Mouse (Mus musculus) liver, adult 2 months (tissue): ENCODE results near the gene Tnnt3. TPM values are rescaled to one million over a fixed set of nuclear protein-coding genes. Genes with fewer than 3 reads are reported as not detected.

ENCODE experiments used
- DNase-seq: peaks from one replicate; pipeline ENCODE4 v3.0.0-alpha.2; 2011; ENCODE audit warnings: low read depth, low spot score; ENCODE audit errors: extremely low read depth
- H3K27ac ChIP-seq: fragments of 200-500 bp; replicated peaks from 2 replicates; pipeline ENCODE4 v1.5.1; 2012; ENCODE audit warnings: low read depth, mild to moderate bottlenecking, control low read depth, inconsistent platforms, low read length; ENCODE audit not compliant: insufficient read depth
- H3K27me3 ChIP-seq: fragments of 200-500 bp; 2 replicates; pipeline ENCODE4 v1.6.1; 2012; ENCODE audit warnings: mild to moderate bottlenecking, moderate library complexity, low read length, inconsistent platforms; ENCODE audit not compliant: control insufficient read depth, insufficient read depth
- H3K36me3 ChIP-seq: fragments of 200-500 bp; 2 replicates; pipeline ENCODE4 v1.6.1; 2012; ENCODE audit warnings: low read length, inconsistent platforms; ENCODE audit not compliant: control insufficient read depth, insufficient read depth
- H3K4me1 ChIP-seq: fragments of 200-500 bp; 2 replicates; pipeline ENCODE4 v1.6.1; 2011; ENCODE audit warnings: low read length; ENCODE audit not compliant: control insufficient read depth, insufficient read depth
- H3K4me3 ChIP-seq: fragments of 200-500 bp; 2 replicates; pipeline ENCODE4 v1.5.1; 2011; ENCODE audit warnings: low read depth, mild to moderate bottlenecking, control low read depth, low read length, moderate library complexity; ENCODE audit not compliant: insufficient read depth
- H3K79me2 ChIP-seq: fragments of 200-500 bp; 2 replicates; pipeline ENCODE4 v1.6.1; 2012; ENCODE audit warnings: inconsistent platforms, mild to moderate bottlenecking, low read length, moderate library complexity; ENCODE audit not compliant: control insufficient read depth, insufficient read depth
- H3K9ac ChIP-seq: fragments of 200-500 bp; 2 replicates; pipeline ENCODE4 v1.6.1; 2012; ENCODE audit warnings: low read depth, mild to moderate bottlenecking, control low read depth, inconsistent platforms, low read length
- CTCF ChIP-seq: fragments of 200-500 bp; IDR thresholded peaks from 2 replicates; pipeline ENCODE4 v1.5.1; 2011; ENCODE audit warnings: low read depth, low read length, control low read depth
- POLR2A ChIP-seq: fragments of 200-500 bp; IDR thresholded peaks from 2 replicates; pipeline ENCODE4 v1.6.1; 2011; ENCODE audit warnings: low read length, control low read depth; ENCODE audit not compliant: insufficient read depth; ENCODE audit errors: extremely low read depth
- WGBS: fragments of 180-500 bp; shearing (Covaris S2); methylation state at CpG from one replicate; pipeline ENCODE4 v1.1.7; 2018; 5-methylcytosine and 5-hydroxymethylcytosine counted together
- polyA plus RNA-seq: library from polyadenylated mRNA; depleted of rRNA; stranded (reverse); fragments of >200 nt; gene quantifications from 2 replicates; pipeline ENCODE4 v1.2.3, GENCODE M21; 2012
- total RNA-seq: library from RNA; depleted of rRNA; stranded (reverse); fragments of >200 nt; gene quantifications from 2 replicates; pipeline ENCODE4 v1.2.3, GENCODE M21; 2014

Gene Tnnt3
- total and polyA plus RNA-seq, 2 experiments = 6.4 TPM; not detected in 1

- no peaks in the 10 kb centered on the region for H3K79me2 ChIP-seq
- H3K27me3 ChIP-seq = no peaks in the 10 kb centered on the region
- H3K4me3 ChIP-seq = no peak overlapping the region
- WGBS = 86% methylated on average over 4 of the region's 4 CpGs
- H3K9ac ChIP-seq = no peak overlapping the region
- H3K27ac ChIP-seq = no peak overlapping the region
- TF ChIP-seq POLR2A = no peak
- no peaks in the 10 kb centered on the region for H3K36me3 ChIP-seq
- H3K4me1 ChIP-seq = no peaks in the 10 kb centered on the region
- DNase-seq = no peak
Measured at GRCm38 (mm10) chr7:142503206-142503605, 4.6 kb downstream of the Tnnt3 start.

DNA sequence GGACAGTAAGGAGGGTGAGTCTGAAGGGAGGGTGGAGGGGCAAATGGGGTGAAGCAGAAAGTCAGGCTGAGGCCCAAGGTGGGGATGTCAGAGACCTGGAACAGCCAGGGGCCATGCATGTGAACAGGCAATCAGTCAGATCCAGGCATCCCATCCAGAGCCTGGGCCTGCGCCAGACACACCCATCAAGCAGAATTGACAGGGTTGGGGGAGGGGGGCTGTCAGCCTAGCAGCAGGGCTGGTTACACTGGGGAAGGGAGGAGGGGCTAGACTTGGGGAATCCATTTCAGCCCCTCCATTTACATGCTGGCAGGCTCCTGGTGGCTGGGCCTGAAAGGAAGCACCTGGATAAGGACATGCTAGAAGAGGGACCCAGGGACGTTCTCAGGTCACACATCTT lies 7.3 kb downstream of the Tnnt3 start:
- Histone ChIP-seq H3K27ac (no peak overlapping the region), H3K9ac (no peak overlapping the region), H3K79me2 (no peaks in the 10 kb centered on the region), H3K4me3 (no peak overlapping the region), H3K36me3 (no peaks in the 10 kb centered on the region), H3K4me1 (no peaks in the 10 kb centered on the region), H3K27me3 (no peaks in the 10 kb centered on the region)
- no peak for DNase-seq
- 82% methylated on average over 2 of the region's 2 CpGs for WGBS
- no peak for TF ChIP-seq POLR2A
- no peak for TF ChIP-seq CTCF

DNA sequence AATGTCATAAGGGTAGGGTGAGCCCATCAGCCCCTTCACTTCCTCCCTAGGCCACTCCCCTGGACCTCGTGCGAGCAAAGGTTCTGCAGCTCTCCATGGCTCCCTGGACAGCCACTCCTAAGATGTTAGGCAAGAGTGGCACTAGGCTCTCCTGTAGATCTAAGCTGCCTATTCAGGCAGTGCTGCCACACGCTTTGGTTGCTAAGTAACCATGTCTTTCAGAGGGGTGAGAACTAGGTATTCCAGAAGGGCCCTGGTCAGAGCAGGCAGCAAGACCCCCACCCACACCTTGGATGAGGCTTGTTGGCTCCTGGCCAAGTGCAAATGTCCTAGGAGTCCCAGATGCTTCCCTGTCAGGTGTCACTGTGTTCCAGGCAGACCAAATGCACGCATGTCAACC lies 7.9 kb downstream of the Tnnt3 start:
- Histone ChIP-seq H3K27me3 (no peaks in the 10 kb centered on the region), H3K9ac (no peak overlapping the region), H3K79me2 (no peaks in the 10 kb centered on the region), H3K4me3 (no peak overlapping the region), H3K27ac (no peak overlapping the region), H3K36me3 (no peaks in the 10 kb centered on the region), H3K4me1 (no peaks in the 10 kb centered on the region)
- TF ChIP-seq CTCF = no peak
- TF ChIP-seq POLR2A = no peak
- no peak for DNase-seq
- WGBS = 65% methylated on average over 4 of the region's 4 CpGs

- no peaks in the 10 kb centered on the region for H3K79me2 ChIP-seq
- no peak overlapping the region for H3K4me3 ChIP-seq
- H3K27me3 ChIP-seq = no peaks in the 10 kb centered on the region
- H3K27ac ChIP-seq = no peak overlapping the region
- DNase-seq = no peak
- H3K4me1 ChIP-seq = no peaks in the 10 kb centered on the region
- no peaks in the 10 kb centered on the region for H3K36me3 ChIP-seq
- 91% methylated on average over 9 of the region's 9 CpGs for WGBS
- no peak overlapping the region for H3K9ac ChIP-seq
- TF ChIP-seq CTCF = no peak
- TF ChIP-seq POLR2A = no peak
Measured at GRCm38 (mm10) chr7:142507453-142507852, 8.8 kb downstream of the Tnnt3 start.

- no peaks in the 10 kb centered on the region for H3K4me1 ChIP-seq
- H3K4me3 ChIP-seq = no peak overlapping the region
- no peaks in the 10 kb centered on the region for H3K27me3 ChIP-seq
- H3K36me3 ChIP-seq = no peaks in the 10 kb centered on the region
- H3K9ac ChIP-seq = no peak overlapping the region
- DNase-seq = no peak
- 38% methylated on average over 14 of the region's 14 CpGs for WGBS
- TF ChIP-seq POLR2A = no peak
- TF ChIP-seq CTCF = no peak
- no peaks in the 10 kb centered on the region for H3K79me2 ChIP-seq
- H3K27ac ChIP-seq = no peak overlapping the region
Measured at GRCm38 (mm10) chr7:142509518-142509917, 10.9 kb downstream of the Tnnt3 start.

- H3K9ac ChIP-seq = no peak overlapping the region
- WGBS = 59% methylated on average over 12 of the region's 12 CpGs
- H3K4me1 ChIP-seq = no peaks in the 10 kb centered on the region
Measured at GRCm38 (mm10) chr7:142510021-142510777, 11.6 kb downstream of the Tnnt3 start.

More at GRCm38 (mm10) chr7:142510021-142510777, 11.6 kb downstream of the Tnnt3 start:
- Histone ChIP-seq H3K79me2 (no peaks in the 10 kb centered on the region), H3K27me3 (no peaks in the 10 kb centered on the region), H3K36me3 (no peaks in the 10 kb centered on the region), H3K27ac (no peak overlapping the region), H3K4me3 (no peak overlapping the region)
- TF ChIP-seq CTCF = no peak
- no peak for TF ChIP-seq POLR2A
- no peak for DNase-seq
